Mouse (Mus musculus): ENCODE results near the gene Amigo2.

The Amigo2 gene

DNA sequence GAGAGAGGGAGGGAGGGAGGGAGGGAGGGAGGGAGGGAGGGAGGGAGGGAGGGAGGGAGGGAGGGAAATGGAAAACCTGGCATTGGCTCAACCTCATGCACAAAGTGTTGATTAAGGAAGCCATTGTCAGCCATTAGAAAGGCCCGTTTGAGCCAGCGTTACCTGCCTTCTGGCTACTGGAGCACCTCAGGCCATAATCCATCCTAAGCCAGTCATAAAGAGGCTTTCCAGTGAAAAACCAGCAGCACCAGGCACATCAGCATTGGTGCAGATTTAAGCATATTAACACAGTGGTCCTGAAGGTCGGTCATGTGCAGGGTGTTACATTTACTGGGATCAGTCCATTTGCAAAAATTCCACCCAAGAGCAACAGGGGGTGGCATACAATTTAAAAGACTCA lies 25.7 kb upstream of the Amigo2 start:
- in situ Hi-C loops (cut with MboI; ENCODE audit: low pct_unique_long_range_greater_than_20kb in 1 of 2, low sequenced_read_pairs in 2 of 2, unreplicated experiment in 1 of 2), result no loop called here

DNA sequence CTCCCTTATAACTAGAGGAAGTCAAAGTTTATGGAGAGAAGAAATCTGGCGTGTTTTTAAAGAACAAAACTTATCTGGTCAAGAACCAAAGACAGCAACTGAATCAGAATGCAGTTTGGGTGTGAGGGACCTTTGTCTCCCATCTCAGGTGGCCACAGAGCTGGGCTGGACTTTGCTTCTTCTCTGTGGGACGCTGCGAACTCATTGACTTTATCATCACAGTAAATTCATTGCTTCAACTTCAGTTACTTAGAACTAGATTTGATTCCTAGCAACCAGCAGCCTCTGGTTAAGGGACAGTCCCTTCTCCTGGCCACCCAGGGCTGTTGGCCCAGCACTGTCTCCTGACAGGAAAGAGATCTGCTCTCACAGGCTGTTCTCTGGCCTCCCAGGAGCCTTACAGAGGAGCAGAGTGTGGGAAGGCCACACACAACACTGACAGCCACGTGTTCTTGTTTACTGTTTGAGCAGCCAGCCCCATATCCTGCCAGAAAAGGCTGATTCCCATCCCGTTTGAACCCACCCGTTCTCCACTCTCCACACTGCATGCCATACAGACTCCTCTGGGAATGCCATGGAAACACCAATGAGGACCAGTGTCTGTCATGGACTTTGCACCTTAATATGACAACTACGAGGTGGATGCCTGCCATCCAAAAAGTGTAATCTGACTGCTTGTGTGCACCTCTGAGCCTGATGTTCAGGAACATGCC lies 25.1 kb upstream of the Amigo2 start:
- in situ Hi-C loops (cut with MboI; ENCODE audit: low pct_unique_long_range_greater_than_20kb in 1 of 2, low sequenced_read_pairs in 2 of 2, unreplicated experiment in 1 of 2), result no loop called here

DNA sequence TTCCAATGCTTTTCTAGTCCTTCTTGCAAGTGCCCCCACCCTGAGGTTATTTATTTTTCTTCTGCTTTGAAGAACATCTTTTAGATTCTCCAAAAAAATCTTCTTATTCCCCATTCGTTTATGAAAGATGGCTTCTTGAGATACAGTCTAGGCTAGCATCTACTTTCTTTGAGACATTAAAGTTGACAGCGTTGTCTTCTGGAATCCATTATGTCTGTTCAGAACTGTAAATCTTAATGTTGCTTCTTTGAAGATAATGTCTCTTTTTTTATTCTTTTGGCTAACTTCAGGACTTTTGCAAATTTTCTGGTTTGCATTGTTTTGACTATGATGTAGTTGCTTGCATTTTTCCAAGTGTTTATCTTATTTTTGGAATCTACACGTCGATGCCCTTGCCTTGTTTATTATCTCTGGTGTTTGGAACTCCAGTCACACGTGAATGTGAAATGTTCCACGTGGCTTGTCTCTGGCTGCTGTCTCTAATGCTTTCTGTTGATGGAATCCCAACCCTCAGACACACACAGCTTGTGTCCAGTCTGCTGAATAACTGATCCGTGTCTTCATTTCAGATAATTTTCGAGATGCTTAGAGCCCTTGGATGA lies 20.1 kb upstream of the Amigo2 start:
- in situ Hi-C loops (cut with MboI; ENCODE audit: low pct_unique_long_range_greater_than_20kb in 1 of 2, low sequenced_read_pairs in 2 of 2, unreplicated experiment in 1 of 2), result no loop called here

DNA sequence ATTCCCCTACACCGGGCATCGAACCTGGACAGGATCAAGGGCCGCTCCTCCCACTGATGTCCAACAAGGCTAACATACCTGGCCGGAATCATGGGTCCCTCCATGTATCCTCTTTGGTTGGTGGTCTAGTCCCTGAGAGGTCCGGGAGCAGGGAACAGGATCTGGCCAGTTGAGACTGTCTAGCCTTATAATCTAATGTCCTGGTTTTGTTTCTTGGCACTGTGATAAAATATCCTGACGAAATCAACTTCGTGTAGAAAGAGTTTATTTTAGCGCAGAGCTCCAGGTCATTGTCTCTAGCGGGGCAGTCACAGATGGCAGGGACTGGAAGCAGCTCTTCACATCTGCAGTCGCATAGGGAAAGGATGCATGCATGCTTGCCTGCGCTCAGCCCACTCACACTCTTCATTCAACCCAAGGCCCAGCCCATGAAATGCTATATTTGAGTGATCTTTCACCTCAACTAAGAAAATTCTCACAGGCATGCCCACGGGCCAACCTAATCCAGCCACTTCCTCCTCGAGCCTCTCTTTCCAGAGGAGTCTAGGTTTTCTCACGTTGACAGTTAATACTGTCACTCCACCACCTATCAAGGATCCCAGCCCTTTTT lies 19.3 kb upstream of the Amigo2 start:
- in situ Hi-C loops (cut with MboI; ENCODE audit: low pct_unique_long_range_greater_than_20kb in 1 of 2, low sequenced_read_pairs in 2 of 2, unreplicated experiment in 1 of 2), result no loop called here

DNA sequence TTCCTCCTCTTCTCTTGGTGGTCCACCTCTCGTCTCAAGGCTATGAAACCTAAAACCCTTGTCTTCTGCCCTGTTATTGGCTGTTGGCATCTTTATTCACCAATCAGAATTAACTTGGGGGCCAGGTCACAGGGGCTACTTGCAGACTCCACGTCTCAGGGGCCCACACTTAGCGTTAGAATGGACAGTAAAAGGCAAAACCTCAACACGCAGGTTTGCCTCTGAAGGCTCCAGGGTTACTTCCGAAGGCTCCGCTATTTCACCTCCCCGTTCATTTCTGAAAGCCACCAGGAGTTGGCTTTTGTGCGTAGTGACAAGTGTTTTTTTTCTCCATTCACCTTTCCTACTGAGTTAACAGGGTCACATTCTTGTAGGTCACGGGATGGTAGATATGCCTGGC lies 15.2 kb upstream of the Amigo2 start:
- in situ Hi-C loops (cut with MboI; ENCODE audit: low pct_unique_long_range_greater_than_20kb in 1 of 2, low sequenced_read_pairs in 2 of 2, unreplicated experiment in 1 of 2), result no loop called here

DNA sequence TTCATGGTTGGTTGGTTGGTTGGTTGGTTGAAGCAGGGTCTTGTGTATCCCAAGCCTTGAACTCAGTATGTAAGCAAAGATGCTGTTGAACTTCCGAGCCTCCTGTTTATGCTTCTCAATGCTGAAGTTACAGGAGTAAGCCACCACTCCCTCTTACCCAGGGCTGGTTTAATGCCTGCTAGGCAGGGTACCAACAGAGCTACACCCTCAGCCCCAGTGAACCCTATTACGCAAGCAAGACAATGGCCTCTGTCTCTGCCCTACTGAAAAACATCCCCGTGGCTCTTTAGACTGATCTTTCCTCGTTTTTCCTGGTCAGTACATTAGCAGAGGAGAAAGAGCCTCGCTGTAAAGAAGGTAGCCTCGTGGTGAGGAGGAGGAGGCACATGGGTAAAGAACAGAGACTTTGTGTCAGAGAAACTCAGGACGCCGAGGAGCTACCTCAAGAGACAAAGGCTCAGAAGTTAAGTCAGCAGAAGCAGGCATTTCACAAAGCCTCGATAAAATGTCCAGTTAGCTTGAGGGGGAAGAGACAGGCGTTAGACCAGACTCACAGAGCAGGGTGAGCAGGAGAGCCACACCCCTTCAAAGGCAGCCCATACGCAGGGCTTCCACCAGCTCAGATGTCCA lies 13.0 kb upstream of the Amigo2 start:
- in situ Hi-C loops (cut with MboI; ENCODE audit: low pct_unique_long_range_greater_than_20kb in 1 of 2, low sequenced_read_pairs in 2 of 2, unreplicated experiment in 1 of 2), result no loop called here

DNA sequence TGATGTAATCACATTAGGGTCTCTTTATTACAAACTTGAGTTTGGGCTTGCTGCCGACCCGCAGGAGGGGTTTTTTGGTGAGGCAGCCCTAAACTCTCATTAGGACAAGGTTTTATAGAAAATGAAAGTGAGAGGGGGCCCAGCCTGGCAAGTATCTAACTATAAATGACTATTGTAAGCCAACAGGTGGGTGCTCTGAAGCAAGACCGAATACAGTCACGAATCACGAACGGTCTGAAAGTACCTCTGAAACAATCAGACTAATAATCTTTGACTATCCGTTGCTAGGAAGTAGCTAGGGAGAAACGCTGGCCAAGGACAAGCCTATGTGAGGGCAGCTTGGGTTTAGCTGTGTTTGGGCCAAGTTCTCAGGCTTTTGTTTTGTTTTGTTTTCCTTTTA lies 12.2 kb upstream of the Amigo2 start:
- in situ Hi-C loops (cut with MboI; ENCODE audit: low pct_unique_long_range_greater_than_20kb in 1 of 2, low sequenced_read_pairs in 2 of 2, unreplicated experiment in 1 of 2), result no loop called here

DNA sequence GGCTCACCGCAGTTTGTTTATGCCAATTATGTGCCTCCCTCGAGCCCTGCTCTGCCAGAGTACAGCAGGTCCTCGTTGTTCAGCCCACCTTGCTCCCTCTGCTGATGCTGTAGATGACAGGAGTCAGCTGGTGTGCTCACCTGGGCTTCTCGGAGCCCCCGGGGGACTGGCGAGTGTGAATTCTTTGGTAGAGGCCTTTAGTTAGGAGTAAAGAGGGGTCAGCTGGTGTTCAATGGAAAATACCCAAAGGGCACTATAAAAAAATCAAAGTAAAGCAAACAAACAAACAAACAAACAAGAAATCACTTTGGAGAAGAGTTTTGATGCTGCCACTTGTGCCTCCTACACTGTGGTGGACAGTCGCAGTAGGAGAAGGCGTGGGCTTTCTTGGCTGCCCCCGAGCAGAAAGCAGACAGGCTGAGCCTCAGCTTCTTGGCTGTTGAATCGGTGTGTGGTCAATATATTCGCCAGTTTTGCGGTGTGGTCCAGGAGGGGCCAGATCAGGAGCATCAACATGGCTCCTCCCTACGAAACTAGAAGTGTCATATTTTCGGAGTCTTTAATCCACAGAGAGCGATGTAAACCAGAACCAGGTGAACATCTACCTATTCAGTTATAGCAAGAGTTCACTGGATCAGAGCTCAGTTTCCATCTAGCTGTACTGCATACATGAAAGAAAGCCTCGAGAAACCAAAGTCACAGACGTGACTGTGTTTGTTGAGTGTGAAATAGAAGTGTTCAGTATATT lies 11.6 kb upstream of the Amigo2 start:
- in situ Hi-C loops (cut with MboI; ENCODE audit: low pct_unique_long_range_greater_than_20kb in 1 of 2, low sequenced_read_pairs in 2 of 2, unreplicated experiment in 1 of 2), result no loop called here

DNA sequence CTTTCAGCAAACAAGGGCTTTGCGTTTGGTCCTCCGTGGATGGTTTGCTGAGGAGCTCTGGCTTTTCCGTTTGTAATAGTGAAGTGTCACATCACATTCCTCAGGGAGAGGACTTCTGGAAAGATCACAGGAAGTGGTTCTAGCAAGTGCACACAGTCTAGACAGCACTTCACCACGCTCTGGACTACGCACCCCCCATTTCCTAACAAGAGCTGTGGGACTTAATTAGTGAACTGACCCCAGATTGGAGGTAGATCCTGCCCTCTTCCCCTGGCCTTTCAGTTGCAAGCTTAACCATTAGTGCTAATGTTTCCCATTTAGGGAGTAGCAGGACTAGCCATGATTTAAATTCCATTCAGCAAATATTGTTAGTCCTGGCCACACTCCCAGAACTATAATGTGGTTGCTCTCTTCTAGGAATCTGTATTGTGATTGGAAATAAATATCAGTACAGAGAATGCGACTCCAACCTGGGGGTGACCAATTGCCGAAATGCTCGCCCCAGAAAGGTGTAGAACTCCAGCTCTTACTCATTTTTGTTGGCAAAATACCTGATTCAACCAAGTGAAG lies 10.2 kb upstream of the Amigo2 start:
- in situ Hi-C loops (cut with MboI; ENCODE audit: low pct_unique_long_range_greater_than_20kb in 1 of 2, low sequenced_read_pairs in 2 of 2, unreplicated experiment in 1 of 2), result no loop called here

DNA sequence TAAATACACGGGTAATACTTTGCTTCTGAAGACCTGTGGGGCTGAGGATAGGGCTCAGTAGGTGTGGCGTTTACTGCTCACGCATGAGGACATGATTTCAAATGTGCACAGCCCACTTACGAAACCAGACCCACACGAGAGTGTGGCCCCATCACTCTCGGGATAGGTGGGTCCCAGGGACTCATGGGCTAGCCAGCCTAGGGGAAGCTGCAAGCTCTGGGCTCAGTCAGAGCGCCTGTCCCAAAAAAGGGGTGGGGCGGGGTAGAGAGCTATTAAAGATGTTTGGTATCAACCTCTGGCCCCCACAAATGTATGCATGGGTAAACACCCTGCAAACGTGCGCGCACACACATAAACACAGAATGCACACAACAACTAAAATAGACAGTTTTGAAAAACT lies 9.3 kb upstream of the Amigo2 start:
- in situ Hi-C loops (cut with MboI; ENCODE audit: low pct_unique_long_range_greater_than_20kb in 1 of 2, low sequenced_read_pairs in 2 of 2, unreplicated experiment in 1 of 2), result no loop called here

DNA sequence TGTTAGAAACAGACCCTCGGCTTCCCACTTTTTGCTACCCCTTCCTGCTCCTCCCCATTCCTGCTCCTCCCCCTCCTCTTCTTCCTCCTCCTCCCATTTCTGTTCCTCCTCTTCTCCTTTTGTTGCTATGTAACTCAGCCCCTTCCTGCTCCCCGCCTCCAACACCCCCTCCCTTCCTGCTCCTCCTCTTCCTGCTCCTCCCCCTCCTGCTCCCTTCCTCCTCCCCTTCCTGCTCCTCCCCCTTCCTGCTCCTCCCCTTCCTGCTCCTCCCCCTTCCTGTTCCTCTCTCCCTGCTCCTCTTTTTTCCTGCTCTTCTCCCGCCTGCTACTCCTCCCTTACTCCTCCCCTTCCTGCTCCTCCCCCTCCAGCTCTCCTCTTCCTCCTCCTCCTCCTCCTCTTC lies 8.7 kb upstream of the Amigo2 start:
- in situ Hi-C loops (cut with MboI; ENCODE audit: low pct_unique_long_range_greater_than_20kb in 1 of 2, low sequenced_read_pairs in 2 of 2, unreplicated experiment in 1 of 2), result no loop called here

DNA sequence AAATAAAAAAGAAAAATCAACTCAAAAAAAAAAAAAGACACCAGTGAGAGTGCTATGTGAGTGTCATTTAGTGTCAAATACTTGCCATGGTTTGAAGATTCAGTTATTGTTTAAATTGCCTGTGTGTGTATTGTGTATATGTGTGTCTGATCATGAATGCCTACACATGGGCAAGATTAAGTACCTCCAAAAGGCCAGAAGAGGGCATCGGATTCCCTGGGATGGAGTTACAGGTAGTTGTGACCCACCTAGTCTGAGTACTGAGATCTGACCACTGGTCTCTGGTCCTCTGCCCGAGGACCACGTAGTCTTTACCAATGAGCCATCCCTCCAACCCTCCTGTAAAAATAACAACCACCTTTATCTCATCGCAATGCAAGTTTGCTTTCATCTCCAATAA lies 7.3 kb upstream of the Amigo2 start:
- in situ Hi-C loops (cut with MboI; ENCODE audit: low pct_unique_long_range_greater_than_20kb in 1 of 2, low sequenced_read_pairs in 2 of 2, unreplicated experiment in 1 of 2), result no loop called here

DNA sequence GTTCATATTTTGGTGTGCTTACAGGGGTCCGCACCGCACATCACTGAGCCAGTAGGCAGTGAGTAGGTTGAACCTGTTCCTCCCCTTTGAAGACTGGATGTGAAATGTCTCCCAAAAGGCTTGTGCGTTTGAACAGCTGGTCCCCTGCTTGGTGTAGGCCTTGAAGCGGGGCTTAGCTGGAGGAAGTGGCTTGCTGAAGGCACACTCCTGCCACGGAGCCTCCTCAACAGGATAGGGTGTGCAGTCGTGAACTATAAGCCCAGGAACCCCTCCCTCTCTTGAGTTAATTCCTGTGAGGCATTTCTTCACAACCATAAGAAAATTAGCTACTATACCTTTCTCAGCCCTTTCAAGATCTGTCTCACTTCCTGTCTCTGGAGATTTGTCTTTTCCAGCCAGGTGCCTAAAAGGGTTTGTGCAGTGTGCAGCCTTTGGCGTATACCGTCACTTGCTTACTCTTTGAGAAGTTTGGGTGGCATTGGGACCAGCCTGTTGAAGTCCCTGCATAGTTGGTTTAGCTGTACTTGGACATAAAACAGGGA lies 5.5 kb upstream of the Amigo2 start:
- in situ Hi-C loops (cut with MboI; ENCODE audit: low pct_unique_long_range_greater_than_20kb in 1 of 2, low sequenced_read_pairs in 2 of 2, unreplicated experiment in 1 of 2), result no loop called here

DNA sequence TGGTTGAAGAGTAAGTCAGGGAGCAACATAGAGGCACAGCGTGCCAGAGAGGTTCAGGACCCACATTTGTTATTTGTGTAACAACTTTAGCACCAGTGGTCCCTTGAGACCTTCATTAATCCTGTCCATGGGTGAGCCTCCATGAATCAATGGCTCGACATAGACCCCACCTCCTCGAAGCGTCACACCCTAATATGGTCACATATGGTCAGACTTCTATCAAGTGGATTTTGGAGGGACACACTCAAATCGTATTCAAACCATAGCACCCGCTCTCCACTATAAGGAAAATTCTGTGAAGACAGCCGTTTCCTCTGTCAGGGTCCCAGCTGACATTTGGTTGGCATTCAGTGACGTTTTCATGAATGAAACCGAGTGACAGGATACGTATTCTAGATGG lies 2.2 kb upstream of the Amigo2 start:
- in situ Hi-C loops (cut with MboI; ENCODE audit: low pct_unique_long_range_greater_than_20kb in 1 of 2, low sequenced_read_pairs in 2 of 2, unreplicated experiment in 1 of 2), result no loop called here

DNA sequence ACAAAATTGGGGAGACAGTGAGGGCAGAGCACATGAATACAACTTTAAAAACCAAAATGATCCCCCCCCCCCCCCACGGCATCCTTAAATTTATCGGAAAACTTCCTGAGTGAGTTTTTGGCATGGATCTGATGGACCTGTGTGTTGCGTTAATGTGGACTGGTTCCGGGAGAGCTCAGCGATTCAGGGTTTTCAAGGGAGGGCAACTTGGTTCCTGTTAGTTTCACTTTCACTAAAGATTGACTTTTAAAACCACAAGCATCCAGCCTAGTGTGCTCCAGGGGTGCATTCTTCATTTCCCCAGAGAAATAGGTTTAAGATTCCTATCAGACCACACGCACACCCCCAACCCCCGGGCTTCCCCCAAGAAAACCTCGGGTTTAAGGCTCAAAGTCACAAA lies 1.2 kb upstream of the Amigo2 start:
- in situ Hi-C loops (cut with MboI; ENCODE audit: low pct_unique_long_range_greater_than_20kb in 1 of 2, low sequenced_read_pairs in 2 of 2, unreplicated experiment in 1 of 2), result no loop called here

DNA sequence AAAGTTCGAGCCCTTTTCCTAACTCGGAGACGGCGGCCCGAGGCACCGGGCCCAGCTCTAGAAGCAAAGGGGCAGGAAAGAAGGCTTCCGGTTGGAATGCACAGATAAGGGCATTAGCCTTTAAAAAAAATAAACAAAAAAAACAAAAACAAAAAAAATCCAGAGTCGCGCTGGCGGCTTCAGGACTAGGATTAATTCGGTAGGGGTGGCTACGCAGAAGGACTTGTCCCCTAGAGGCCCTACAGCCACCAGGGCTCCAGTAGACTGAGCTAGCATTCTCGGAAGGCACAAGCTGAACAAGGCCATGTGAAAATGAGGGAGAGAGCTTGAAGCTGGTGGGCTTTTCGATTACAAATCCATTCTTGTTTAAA lies 689 bp upstream of the Amigo2 start:
- in situ Hi-C loops (cut with MboI; ENCODE audit: low pct_unique_long_range_greater_than_20kb in 1 of 2, low sequenced_read_pairs in 2 of 2, unreplicated experiment in 1 of 2), result no loop called here

DNA sequence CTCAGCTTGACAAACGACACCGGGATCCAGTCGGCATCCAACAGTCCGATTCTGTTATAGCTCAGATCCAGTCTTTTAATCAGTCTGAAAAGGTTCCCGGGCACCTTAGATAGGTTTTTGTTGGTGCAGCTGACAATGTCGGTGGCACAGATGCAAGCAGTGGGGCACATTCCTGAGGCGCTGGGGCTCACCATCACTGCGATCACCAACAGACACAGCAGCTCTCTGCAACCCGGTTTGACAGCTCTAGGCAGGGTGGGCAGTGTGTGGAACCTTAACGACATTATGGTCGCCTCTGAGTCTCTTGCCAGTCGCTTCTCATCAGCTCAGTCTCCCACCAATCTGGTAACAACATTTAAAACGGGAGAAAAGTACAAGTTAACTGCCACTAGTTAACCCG lies 831 bp downstream of the Amigo2 start:
- in situ Hi-C loops (cut with MboI; ENCODE audit: low pct_unique_long_range_greater_than_20kb in 1 of 2, low sequenced_read_pairs in 2 of 2, unreplicated experiment in 1 of 2), result no loop called here

DNA sequence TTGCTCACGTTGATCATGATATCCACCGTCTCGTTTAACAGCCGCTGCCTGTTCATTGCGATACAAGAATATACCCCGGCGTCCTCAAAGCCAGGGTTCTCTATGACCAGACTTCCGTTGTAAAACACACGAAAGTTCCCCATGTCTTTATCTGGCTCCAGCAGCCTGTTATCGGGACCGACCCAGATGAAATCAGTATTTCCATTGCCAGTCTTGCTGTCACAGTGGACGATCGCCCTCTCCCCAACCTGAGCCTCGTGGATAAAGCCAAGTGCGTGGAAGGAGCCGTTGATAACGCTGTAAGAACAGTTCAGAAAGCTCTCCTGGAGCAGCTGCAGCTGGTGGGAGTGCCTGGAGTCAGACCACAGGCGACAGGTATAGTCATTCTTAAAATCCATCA lies 1.7 kb downstream of the Amigo2 start:
- in situ Hi-C loops (cut with MboI; ENCODE audit: low pct_unique_long_range_greater_than_20kb in 1 of 2, low sequenced_read_pairs in 2 of 2, unreplicated experiment in 1 of 2), result no loop called here

DNA sequence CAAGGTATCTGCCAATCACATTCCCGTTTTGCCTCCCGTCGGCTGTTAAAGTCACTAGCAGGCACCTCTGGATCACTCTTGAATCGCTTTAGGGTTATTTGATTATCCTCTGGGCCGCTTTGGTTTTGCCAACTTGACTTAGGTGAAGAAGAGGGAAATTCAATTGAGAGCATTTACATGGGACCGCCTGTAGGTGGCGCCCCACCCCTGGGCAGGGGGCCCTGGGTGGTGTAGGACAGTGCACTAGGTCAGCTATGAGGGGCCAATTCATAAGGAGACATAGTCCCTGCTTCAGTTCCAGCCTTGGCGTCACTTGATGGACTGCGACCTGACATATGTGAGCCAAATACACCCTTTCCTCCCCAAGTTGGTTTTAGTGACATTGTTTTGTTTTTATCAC lies 10.1 kb downstream of the Amigo2 start:
- in situ Hi-C loops (cut with MboI; ENCODE audit: low pct_unique_long_range_greater_than_20kb in 1 of 2, low sequenced_read_pairs in 2 of 2, unreplicated experiment in 1 of 2), result no loop called here

Data from mouse embryonic stem cell (cell line).